8 mouse cellular contexts compared by ENCODE assay signal in genomic region chr10:127956168-127956816, GRCm38 (mm10). TPM values are rescaled to one million over a fixed set of nuclear protein-coding genes. Genes with fewer than 3 reads are reported as not detected.
A peak's percentile ranks its signal among the peaks of the same experiment; 100 is the strongest.
DNase-seq lines count a peak whose midpoint lies in the region; ATAC-seq and TF ChIP-seq lines count a peak whose summit lies in the region.

No protein-coding gene starts in this region.

- TF ChIP-seq CTCF in midbrain, postnatal 0 days (IDR thresholded peaks at IDR 0.05): peak; percentile 77

- H3K9me3 ChIP-seq in heart, embryonic 10.5 days: no peaks in the 10 kb centered on the region
- no peaks in the 10 kb centered on the region for H3K9me3 ChIP-seq in forebrain, embryonic 14.5 days (replicated peaks; ENCODE audit: control insufficient read depth, low read length)
- H3K9me3 ChIP-seq in intestine, embryonic 15.5 days: no peaks in the 10 kb centered on the region
- no peaks in the 10 kb centered on the region for H3K9me3 ChIP-seq in midbrain, postnatal 0 days (ENCODE audit: low read length)

- H3K4me2 ChIP-seq in forebrain, embryonic 14.5 days (ENCODE audit: low read length): no peak overlapping the region
- no peak overlapping the region for H3K4me2 ChIP-seq in intestine, embryonic 15.5 days (replicated peaks)
- H3K4me2 ChIP-seq in midbrain, postnatal 0 days (ENCODE audit: low read depth, low read length, poor library complexity, severe bottlenecking): no peak overlapping the region

- no peak overlapping the region for H3K4me3 ChIP-seq in heart, embryonic 10.5 days
- H3K4me3 ChIP-seq in forebrain, embryonic 14.5 days (ENCODE audit: low read depth, low read length): no peak overlapping the region
- no peak overlapping the region for H3K4me3 ChIP-seq in intestine, embryonic 15.5 days (replicated peaks)
- H3K4me3 ChIP-seq in midbrain, postnatal 0 days (ENCODE audit: low read depth, low read length): no peak overlapping the region

- H3K27me3 ChIP-seq in heart, embryonic 10.5 days (ENCODE audit: insufficient read depth, poor library complexity, severe bottlenecking): no peaks in the 10 kb centered on the region
- H3K27me3 ChIP-seq in forebrain, embryonic 14.5 days (replicated peaks; ENCODE audit: control insufficient read depth, insufficient read depth, low read length): no peaks in the 10 kb centered on the region
- no peaks in the 10 kb centered on the region for H3K27me3 ChIP-seq in intestine, embryonic 15.5 days (replicated peaks)
- no peaks in the 10 kb centered on the region for H3K27me3 ChIP-seq in midbrain, postnatal 0 days (ENCODE audit: insufficient read depth, low read length)

- H3K27ac ChIP-seq in heart, embryonic 10.5 days: no peak overlapping the region
- H3K27ac ChIP-seq in forebrain, embryonic 14.5 days (ENCODE audit: low read depth, low read length): no peak overlapping the region
- H3K27ac ChIP-seq in intestine, embryonic 15.5 days: no peak overlapping the region
- H3K27ac ChIP-seq in midbrain, postnatal 0 days (ENCODE audit: low read depth, low read length): no peak overlapping the region

- peak; percentile 88 for DNase-seq in heart, adult 11 months
- DNase-seq in heart, embryonic 10.5 days (ENCODE audit: low spot score): no peak
- peak; percentile 82 for DNase-seq in brain, adult 2 months (ENCODE audit: low read depth, low spot score)
- peak; percentile 72 for DNase-seq in forebrain, embryonic 14.5 days (ENCODE audit: low spot score)
- DNase-seq in left cerebral cortex, postnatal 36 days (ENCODE audit: low spot score in 2 of 2): peak; percentile 47 to 60
- DNase-seq in midbrain, postnatal 0 days (ENCODE audit: low spot score): peak; percentile 54
- peak; percentile 54 to 89 for DNase-seq in spleen, postnatal 4 days (ENCODE audit: low spot score in 2 of 2)

- no peaks in the 10 kb centered on the region for H3K36me3 ChIP-seq in heart, embryonic 10.5 days
- H3K36me3 ChIP-seq in forebrain, embryonic 14.5 days (ENCODE audit: control insufficient read depth, insufficient read depth, low read length): no peaks in the 10 kb centered on the region
- no peaks in the 10 kb centered on the region for H3K36me3 ChIP-seq in intestine, embryonic 15.5 days
- no peaks in the 10 kb centered on the region for H3K36me3 ChIP-seq in midbrain, postnatal 0 days (ENCODE audit: insufficient read depth, low read length)

- H3K9ac ChIP-seq in forebrain, embryonic 14.5 days (ENCODE audit: low read length): no peak overlapping the region
- no peak overlapping the region for H3K9ac ChIP-seq in intestine, embryonic 15.5 days
- no peak overlapping the region for H3K9ac ChIP-seq in midbrain, postnatal 0 days (replicated peaks; ENCODE audit: low read length, poor library complexity, severe bottlenecking)

- 54% methylated on average over 16 of the region's 16 CpGs for WGBS in heart, embryonic 10.5 days
- WGBS in forebrain, embryonic 14.5 days: 60% methylated on average over 16 of the region's 16 CpGs
- WGBS in intestine, embryonic 15.5 days: 53% methylated on average over 16 of the region's 16 CpGs
- 56% methylated on average over 16 of the region's 16 CpGs for WGBS in midbrain, postnatal 0 days

- no peak for ATAC-seq in forebrain, embryonic 14.5 days
- ATAC-seq in intestine, embryonic 15.5 days: peak; percentile 57
- ATAC-seq in midbrain, postnatal 0 days (ENCODE audit: low FRiP score): no peak

- no peaks in the 10 kb centered on the region for H3K4me1 ChIP-seq in heart, embryonic 10.5 days
- no peaks in the 10 kb centered on the region for H3K4me1 ChIP-seq in forebrain, embryonic 14.5 days (ENCODE audit: control insufficient read depth, insufficient read depth, low read length)
- 0 out of 2 replicates have a peak, but pooled peaks cover 3% of the 10 kb centered on the region for H3K4me1 ChIP-seq in intestine, embryonic 15.5 days (replicated peaks)
- no peaks in the 10 kb centered on the region for H3K4me1 ChIP-seq in midbrain, postnatal 0 days (ENCODE audit: insufficient read depth, low read length)

- intact Hi-C loops in left cerebral cortex, postnatal 36 days (cut with DNase I): loop anchor here (1.0 kb wide), 1 partner anchor 52 kb away; no protein-coding TSS in a partner anchor

RNA-seq across cellular contexts. Expression of gene Hsd17b6, which starts 51.1 kb away (rescaled TPM):
- polyA plus RNA-seq in heart, embryonic 10.5 days (2016; fragmentation: Nextera tagmentation; extraction: Ambion mirVana): not detected in 2 replicates
- not detected in 2 replicates for polyA plus RNA-seq in forebrain, embryonic 14.5 days (2014; fragmentation: Nextera tagmentation; extraction: Ambion mirVana)
- polyA plus RNA-seq in intestine, embryonic 15.5 days (2015; fragmentation: Nextera tagmentation; extraction: Ambion mirVana): 0.38 and 0.48 TPM in 2 replicates
- not detected for total RNA-seq in left cerebral cortex, postnatal 36 days (2021)
- total RNA-seq in midbrain, postnatal 0 days (2014; rRNA removed): not detected in 2 replicates
- polyA plus RNA-seq in midbrain, postnatal 0 days (2015; fragmentation: Nextera tagmentation; extraction: Ambion mirVana): not detected in 2 replicates

RNA-seq across cellular contexts. Expression of gene Sdr9c7, which starts 58.0 kb away (rescaled TPM):
- polyA plus RNA-seq in heart, embryonic 10.5 days (2016; fragmentation: Nextera tagmentation; extraction: Ambion mirVana): not detected in 2 replicates
- not detected in 2 replicates for polyA plus RNA-seq in forebrain, embryonic 14.5 days (2014; fragmentation: Nextera tagmentation; extraction: Ambion mirVana)
- 0.16 and 0.26 TPM in 2 replicates for polyA plus RNA-seq in intestine, embryonic 15.5 days (2015; fragmentation: Nextera tagmentation; extraction: Ambion mirVana)
- total RNA-seq in left cerebral cortex, postnatal 36 days (2021): not detected
- 0.99 TPM in 1 of 2 replicates, not detected in the other for total RNA-seq in midbrain, postnatal 0 days (2014; rRNA removed)
- polyA plus RNA-seq in midbrain, postnatal 0 days (2015; fragmentation: Nextera tagmentation; extraction: Ambion mirVana): not detected in 2 replicates

RNA-seq across cellular contexts. Expression of gene Prim1, which starts 58.7 kb away (rescaled TPM):
- 66.7 and 80.5 TPM in 2 replicates for polyA plus RNA-seq in heart, embryonic 10.5 days (2016; fragmentation: Nextera tagmentation; extraction: Ambion mirVana)
- 66.3 and 71.6 TPM in 2 replicates for polyA plus RNA-seq in forebrain, embryonic 14.5 days (2014; fragmentation: Nextera tagmentation; extraction: Ambion mirVana)
- 67.9 and 73.0 TPM in 2 replicates for polyA plus RNA-seq in intestine, embryonic 15.5 days (2015; fragmentation: Nextera tagmentation; extraction: Ambion mirVana)
- total RNA-seq in left cerebral cortex, postnatal 36 days (2021): 1 to 10 TPM; 6.7 to 7.2 TPM
- 19.8 and 30.1 TPM in 2 replicates for total RNA-seq in midbrain, postnatal 0 days (2014; rRNA removed)
- 33.5 and 33.6 TPM in 2 replicates for polyA plus RNA-seq in midbrain, postnatal 0 days (2015; fragmentation: Nextera tagmentation; extraction: Ambion mirVana)
